Mouse (Mus musculus): ENCODE data around the gene Kcnj12. TPM values are rescaled to one million over a fixed set of nuclear protein-coding genes. Genes with fewer than 3 reads are reported as not detected.

Kcnj12 gene
- polyA plus RNA-seq, 1 experiment from 2014 or later = 0.16 TPM

GRCm38 (mm10) chr11:61021676-61022549, 451 bp upstream of the Kcnj12 start:
- Histone ChIP-seq H3K9ac (ENCODE audit: low read length) (no peak overlapping the region), H3K4me1 (ENCODE audit: control insufficient read depth, insufficient read depth, low read length) (no peaks in the 10 kb centered on the region; the same call in 1 of the 2 replicates), H3K36me3 (ENCODE audit: control insufficient read depth, insufficient read depth, low read length) (no peaks in the 10 kb centered on the region), H3K9me3 (ENCODE audit: control insufficient read depth, low read length) (no peaks in the 10 kb centered on the region), H3K4me3 (ENCODE audit: low read depth, low read length) (peak overlapping the region; percentile 42), H3K4me2 (peak overlapping the region; percentile 74), H3K27me3 (ENCODE audit: control insufficient read depth, insufficient read depth, low read length) (peaks cover 48% of the 10 kb centered on the region), H3K27ac (ENCODE audit: low read depth, low read length) (no peak overlapping the region)
- no peak; the same call in 1 of the 2 replicates for ATAC-seq (ENCODE audit: low FRiP score)
- no peak for DNase-seq (ENCODE audit: low spot score, missing footprints)
- WGBS = 1% methylated on average over 45 of the region's 68 CpGs

- Histone ChIP-seq H3K4me2 (no peak overlapping the region), H3K36me3 (ENCODE audit: control insufficient read depth, insufficient read depth, low read length) (no peaks in the 10 kb centered on the region), H3K9ac (ENCODE audit: low read length) (no peak overlapping the region), H3K4me3 (ENCODE audit: low read depth, low read length) (no peak overlapping the region), H3K27me3 (ENCODE audit: control insufficient read depth, insufficient read depth, low read length) (peaks cover 48% of the 10 kb centered on the region), H3K4me1 (ENCODE audit: control insufficient read depth, insufficient read depth, low read length) (no peaks in the 10 kb centered on the region; the same call in 1 of the 2 replicates), H3K27ac (ENCODE audit: low read depth, low read length) (no peak overlapping the region), H3K9me3 (ENCODE audit: control insufficient read depth, low read length) (no peaks in the 10 kb centered on the region)
- ATAC-seq (ENCODE audit: low FRiP score) = no peak
- DNase-seq (ENCODE audit: low spot score, missing footprints) = no peak
- WGBS = 45% methylated on average over 9 of the region's 9 CpGs
Observed at GRCm38 (mm10) chr11:61023416-61024200, 1.2 kb downstream of the Kcnj12 start.

- H3K9ac ChIP-seq (ENCODE audit: low read length) = no peak overlapping the region
- no peak overlapping the region for H3K4me2 ChIP-seq
- H3K27ac ChIP-seq (ENCODE audit: low read depth, low read length) = no peak overlapping the region
- WGBS = 84% methylated on average over 6 of the region's 6 CpGs
- ATAC-seq (ENCODE audit: low FRiP score) = no peak
- H3K27me3 ChIP-seq (ENCODE audit: control insufficient read depth, insufficient read depth, low read length) = peaks cover 47% of the 10 kb centered on the region
- no peak for DNase-seq (ENCODE audit: low spot score, missing footprints)
- H3K4me1 ChIP-seq (ENCODE audit: control insufficient read depth, insufficient read depth, low read length) = no peaks in the 10 kb centered on the region; the same call in 1 of the 2 replicates
- no peaks in the 10 kb centered on the region for H3K9me3 ChIP-seq (ENCODE audit: control insufficient read depth, low read length)
- no peaks in the 10 kb centered on the region for H3K36me3 ChIP-seq (ENCODE audit: control insufficient read depth, insufficient read depth, low read length)
- no peak overlapping the region for H3K4me3 ChIP-seq (ENCODE audit: low read depth, low read length)
Observed at GRCm38 (mm10) chr11:61024388-61024787, 2.0 kb downstream of the Kcnj12 start.

GRCm38 (mm10) chr11:61024996-61025395, 2.6 kb downstream of the Kcnj12 start:
- Histone ChIP-seq H3K27me3 (ENCODE audit: control insufficient read depth, insufficient read depth, low read length) (peaks cover 45% of the 10 kb centered on the region), H3K4me3 (ENCODE audit: low read depth, low read length) (no peak overlapping the region), H3K4me1 (ENCODE audit: control insufficient read depth, insufficient read depth, low read length) (no peaks in the 10 kb centered on the region; the same call in 1 of the 2 replicates), H3K9ac (ENCODE audit: low read length) (no peak overlapping the region), H3K4me2 (no peak overlapping the region), H3K36me3 (ENCODE audit: control insufficient read depth, insufficient read depth, low read length) (no peaks in the 10 kb centered on the region), H3K9me3 (ENCODE audit: control insufficient read depth, low read length) (no peaks in the 10 kb centered on the region), H3K27ac (ENCODE audit: low read depth, low read length) (no peak overlapping the region)
- DNase-seq (ENCODE audit: low spot score, missing footprints) (no peak), ATAC-seq (ENCODE audit: low FRiP score) (no peak)
- 64% methylated on average over 6 of the region's 6 CpGs for WGBS

- Histone ChIP-seq H3K36me3 (ENCODE audit: control insufficient read depth, insufficient read depth, low read length) (no peaks in the 10 kb centered on the region), H3K27ac (ENCODE audit: low read depth, low read length) (no peak overlapping the region), H3K4me3 (ENCODE audit: low read depth, low read length) (no peak overlapping the region), H3K9me3 (ENCODE audit: control insufficient read depth, low read length) (no peaks in the 10 kb centered on the region), H3K4me2 (no peak overlapping the region), H3K9ac (ENCODE audit: low read length) (no peak overlapping the region), H3K4me1 (ENCODE audit: control insufficient read depth, insufficient read depth, low read length) (no peaks in the 10 kb centered on the region; the same call in 1 of the 2 replicates), H3K27me3 (ENCODE audit: control insufficient read depth, insufficient read depth, low read length) (peaks cover 41% of the 10 kb centered on the region)
- 81% methylated on average over 7 of the region's 7 CpGs for WGBS
- DNase-seq (ENCODE audit: low spot score, missing footprints) = no peak
- no peak for ATAC-seq (ENCODE audit: low FRiP score)
Observed at GRCm38 (mm10) chr11:61025594-61025993, 3.2 kb downstream of the Kcnj12 start.

GRCm38 (mm10) chr11:61026381-61026780, 4.0 kb downstream of the Kcnj12 start:
- no peak overlapping the region for H3K4me3 ChIP-seq (ENCODE audit: low read depth, low read length)
- no peak overlapping the region for H3K4me2 ChIP-seq
- H3K27ac ChIP-seq (ENCODE audit: low read depth, low read length) = no peak overlapping the region
- 84% methylated on average over 6 of the region's 6 CpGs for WGBS
- ATAC-seq (ENCODE audit: low FRiP score) = no peak
- no peaks in the 10 kb centered on the region; the same call in 1 of the 2 replicates for H3K4me1 ChIP-seq (ENCODE audit: control insufficient read depth, insufficient read depth, low read length)
- DNase-seq (ENCODE audit: low spot score, missing footprints) = no peak
- peaks cover 34% of the 10 kb centered on the region for H3K27me3 ChIP-seq (ENCODE audit: control insufficient read depth, insufficient read depth, low read length)
- no peak overlapping the region for H3K9ac ChIP-seq (ENCODE audit: low read length)
- H3K36me3 ChIP-seq (ENCODE audit: control insufficient read depth, insufficient read depth, low read length) = no peaks in the 10 kb centered on the region
- no peaks in the 10 kb centered on the region for H3K9me3 ChIP-seq (ENCODE audit: control insufficient read depth, low read length)

GRCm38 (mm10) chr11:61027160-61027559, 4.8 kb downstream of the Kcnj12 start:
- Histone ChIP-seq H3K27me3 (ENCODE audit: control insufficient read depth, insufficient read depth, low read length) (peaks cover 26% of the 10 kb centered on the region), H3K4me1 (ENCODE audit: control insufficient read depth, insufficient read depth, low read length) (no peaks in the 10 kb centered on the region; the same call in 1 of the 2 replicates), H3K36me3 (ENCODE audit: control insufficient read depth, insufficient read depth, low read length) (no peaks in the 10 kb centered on the region), H3K4me3 (ENCODE audit: low read depth, low read length) (no peak overlapping the region), H3K9me3 (ENCODE audit: control insufficient read depth, low read length) (no peaks in the 10 kb centered on the region), H3K27ac (ENCODE audit: low read depth, low read length) (no peak overlapping the region), H3K9ac (ENCODE audit: low read length) (no peak overlapping the region), H3K4me2 (no peak overlapping the region)
- WGBS = 89% methylated on average over 4 of the region's 4 CpGs
- DNase-seq (ENCODE audit: low spot score, missing footprints) = no peak
- no peak for ATAC-seq (ENCODE audit: low FRiP score)

GRCm38 (mm10) chr11:61028211-61028950, 6.0 kb downstream of the Kcnj12 start:
- Histone ChIP-seq H3K36me3 (ENCODE audit: control insufficient read depth, insufficient read depth, low read length) (no peaks in the 10 kb centered on the region), H3K27me3 (ENCODE audit: control insufficient read depth, insufficient read depth, low read length) (peaks cover 14% of the 10 kb centered on the region), H3K4me2 (no peak overlapping the region), H3K9me3 (ENCODE audit: control insufficient read depth, low read length) (no peaks in the 10 kb centered on the region), H3K4me3 (ENCODE audit: low read depth, low read length) (no peak overlapping the region), H3K4me1 (ENCODE audit: control insufficient read depth, insufficient read depth, low read length) (no peaks in the 10 kb centered on the region), H3K27ac (ENCODE audit: low read depth, low read length) (no peak overlapping the region), H3K9ac (ENCODE audit: low read length) (no peak overlapping the region)
- no peak for DNase-seq (ENCODE audit: low spot score, missing footprints)
- 76% methylated on average over 11 of the region's 11 CpGs for WGBS
- ATAC-seq (ENCODE audit: low FRiP score) = no peak
